Mouse (Mus musculus): ENCODE data around the gene Abcd4.

Abcd4 gene

GRCm38 (mm10) chr12:84598324-84598723 lies 18.9 kb downstream of the Abcd4 start:
- 0 out of 2 replicates have a peak, but pooled peaks cover 3% of the 10 kb centered on the region for H3K36me3 ChIP-seq (ENCODE audit: control insufficient read depth, insufficient read depth, low read length, poor library complexity, severe bottlenecking)
- no peak for DNase-seq (ENCODE audit: low read depth, low spot score)
- H3K27me3 ChIP-seq (ENCODE audit: control insufficient read depth, insufficient read depth, low read length, poor library complexity, severe bottlenecking), result no peaks in the 10 kb centered on the region

GRCm38 (mm10) chr12:84589825-84590761 lies 27.1 kb downstream of the Abcd4 start:
- no peaks in the 10 kb centered on the region; the same call in 1 of the 2 replicates for H3K27me3 ChIP-seq (ENCODE audit: control insufficient read depth, insufficient read depth, low read length, poor library complexity, severe bottlenecking)
- DNase-seq (ENCODE audit: low read depth, low spot score), result peak; percentile 91
- H3K36me3 ChIP-seq (ENCODE audit: control insufficient read depth, insufficient read depth, low read length, poor library complexity, severe bottlenecking), result no peaks in the 10 kb centered on the region

GRCm38 (mm10) chr12:84581285-84581684 lies 35.9 kb downstream of the Abcd4 start:
- no peak for DNase-seq (ENCODE audit: low read depth, low spot score)
- Histone ChIP-seq H3K36me3 (ENCODE audit: control insufficient read depth, insufficient read depth, low read length, poor library complexity, severe bottlenecking) (no peaks in the 10 kb centered on the region), H3K27me3 (ENCODE audit: control insufficient read depth, insufficient read depth, low read length, poor library complexity, severe bottlenecking) (no peaks in the 10 kb centered on the region)

- H3K27me3 ChIP-seq (ENCODE audit: control insufficient read depth, insufficient read depth, low read length, poor library complexity, severe bottlenecking), result no peaks in the 10 kb centered on the region
- no peak for DNase-seq (ENCODE audit: low read depth, low spot score)
- no peaks in the 10 kb centered on the region for H3K36me3 ChIP-seq (ENCODE audit: control insufficient read depth, insufficient read depth, low read length, poor library complexity, severe bottlenecking)
Measured at GRCm38 (mm10) chr12:84578440-84578770, 38.8 kb downstream of the Abcd4 start.

GRCm38 (mm10) chr12:84577768-84578439 lies 39.3 kb downstream of the Abcd4 start:
- Histone ChIP-seq H3K27me3 (ENCODE audit: control insufficient read depth, insufficient read depth, low read length, poor library complexity, severe bottlenecking) (no peaks in the 10 kb centered on the region), H3K36me3 (ENCODE audit: control insufficient read depth, insufficient read depth, low read length, poor library complexity, severe bottlenecking) (no peaks in the 10 kb centered on the region)
- no peak for DNase-seq (ENCODE audit: low read depth, low spot score)

- H3K27me3 ChIP-seq (ENCODE audit: control insufficient read depth, insufficient read depth, low read length, poor library complexity, severe bottlenecking), result peaks cover 3% of the 10 kb centered on the region; the same call in 1 of the 2 replicates
- H3K36me3 ChIP-seq (ENCODE audit: control insufficient read depth, insufficient read depth, low read length, poor library complexity, severe bottlenecking), result no peaks in the 10 kb centered on the region
- DNase-seq (ENCODE audit: low read depth, low spot score), result no peak
Measured at GRCm38 (mm10) chr12:84573094-84573493, 44.1 kb downstream of the Abcd4 start.

GRCm38 (mm10) chr12:84572341-84572720 lies 44.9 kb downstream of the Abcd4 start:
- no peaks in the 10 kb centered on the region for H3K36me3 ChIP-seq (ENCODE audit: control insufficient read depth, insufficient read depth, low read length, poor library complexity, severe bottlenecking)
- DNase-seq (ENCODE audit: low read depth, low spot score), result no peak
- peaks cover 3% of the 10 kb centered on the region; the same call in 1 of the 2 replicates for H3K27me3 ChIP-seq (ENCODE audit: control insufficient read depth, insufficient read depth, low read length, poor library complexity, severe bottlenecking)

- Histone ChIP-seq H3K36me3 (ENCODE audit: control insufficient read depth, insufficient read depth, low read length, poor library complexity, severe bottlenecking) (no peaks in the 10 kb centered on the region), H3K27me3 (ENCODE audit: control insufficient read depth, insufficient read depth, low read length, poor library complexity, severe bottlenecking) (peaks cover 5% of the 10 kb centered on the region)
- no peak for DNase-seq (ENCODE audit: low read depth, low spot score)
Measured at GRCm38 (mm10) chr12:84571466-84572340, 45.5 kb downstream of the Abcd4 start.

- H3K36me3 ChIP-seq (ENCODE audit: control insufficient read depth, insufficient read depth, low read length, poor library complexity, severe bottlenecking), result no peaks in the 10 kb centered on the region
- peaks cover 5% of the 10 kb centered on the region for H3K27me3 ChIP-seq (ENCODE audit: control insufficient read depth, insufficient read depth, low read length, poor library complexity, severe bottlenecking)
- DNase-seq (ENCODE audit: low read depth, low spot score), result no peak
Measured at GRCm38 (mm10) chr12:84570694-84571415, 46.4 kb downstream of the Abcd4 start.

- Histone ChIP-seq H3K36me3 (ENCODE audit: control insufficient read depth, insufficient read depth, low read length, poor library complexity, severe bottlenecking) (no peaks in the 10 kb centered on the region), H3K27me3 (ENCODE audit: control insufficient read depth, insufficient read depth, low read length, poor library complexity, severe bottlenecking) (peaks cover 5% of the 10 kb centered on the region)
- no peak for DNase-seq (ENCODE audit: low read depth, low spot score)
Measured at GRCm38 (mm10) chr12:84569976-84570693, 47.1 kb downstream of the Abcd4 start.

- Histone ChIP-seq H3K36me3 (ENCODE audit: control insufficient read depth, insufficient read depth, low read length, poor library complexity, severe bottlenecking) (no peaks in the 10 kb centered on the region), H3K27me3 (ENCODE audit: control insufficient read depth, insufficient read depth, low read length, poor library complexity, severe bottlenecking) (peaks cover 5% of the 10 kb centered on the region)
- no peak for DNase-seq (ENCODE audit: low read depth, low spot score)
Measured at GRCm38 (mm10) chr12:84569336-84569970, 47.8 kb downstream of the Abcd4 start, which contains the start of gene Vsx2. TSS of gene Vsx2 (plus strand) at chr12:84569762.

GRCm38 (mm10) chr12:84567576-84567975 lies 49.6 kb downstream of the Abcd4 start:
- H3K36me3 ChIP-seq (ENCODE audit: control insufficient read depth, insufficient read depth, low read length, poor library complexity, severe bottlenecking), result no peaks in the 10 kb centered on the region
- DNase-seq (ENCODE audit: low read depth, low spot score), result no peak
- H3K27me3 ChIP-seq (ENCODE audit: control insufficient read depth, insufficient read depth, low read length, poor library complexity, severe bottlenecking), result peaks cover 5% of the 10 kb centered on the region

GRCm38 (mm10) chr12:84562558-84562957 lies 54.7 kb downstream of the Abcd4 start:
- no peak for DNase-seq (ENCODE audit: low read depth, low spot score)
- Histone ChIP-seq H3K36me3 (ENCODE audit: control insufficient read depth, insufficient read depth, low read length, poor library complexity, severe bottlenecking) (no peaks in the 10 kb centered on the region), H3K27me3 (ENCODE audit: control insufficient read depth, insufficient read depth, low read length, poor library complexity, severe bottlenecking) (peaks cover 2% of the 10 kb centered on the region; the same call in 1 of the 2 replicates)

All from splenic B cell, adult 2 months (primary cell).